Mouse (Mus musculus) stomach, postnatal 0 days (tissue): Measurements from ENCODE around the gene Lce1a1.
"Not testable (repeated sequence)": the region's sequence is repeated elsewhere in the genome, so short reads cannot be mapped to it uniquely, and the experiment has no call there.

ENCODE experiments used
- CTCF ChIP-seq: IDR thresholded peaks from 2 replicates; pipeline ENCODE4 v1.5.1; 2016; ENCODE audit warnings: antibody characterized with exemption, low read depth, mild to moderate bottlenecking, moderate library complexity
- EP300 ChIP-seq: optimal IDR thresholded peaks from 2 replicates; pipeline ENCODE3; 2016; ENCODE audit warnings: antibody characterized with exemption

DNA sequence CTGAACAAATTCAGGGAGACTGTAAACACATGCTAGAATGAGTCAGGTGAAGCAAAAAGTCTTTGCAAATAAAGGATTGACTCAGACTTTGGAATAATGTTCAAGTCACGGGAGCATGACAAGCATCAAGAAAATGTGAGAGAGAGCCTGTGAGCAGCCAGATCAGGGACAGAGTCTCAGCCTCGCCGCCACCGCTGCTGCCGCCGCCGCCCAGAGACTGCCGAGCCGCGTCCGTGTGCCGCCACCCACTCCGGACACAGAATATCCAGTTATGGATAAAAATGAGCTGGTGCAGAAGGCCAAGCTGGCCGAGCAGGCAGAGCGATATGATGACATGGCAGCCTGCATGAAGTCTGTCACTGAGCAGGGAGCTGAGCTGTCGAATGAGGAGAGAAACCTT lies 41.0 kb upstream of the Lce1a1 start:
- not testable (repeated sequence) for TF ChIP-seq CTCF, EP300
